Mouse (Mus musculus): Measurements from ENCODE around the gene Raver1. TPM values are rescaled to one million over a fixed set of nuclear protein-coding genes. Genes with fewer than 3 reads are reported as not detected.
A peak's percentile ranks its signal among the peaks of the same experiment; 100 is the strongest.

Raver1 gene
- polyA plus RNA-seq, 1 experiment, result 40.8 TPM

DNA sequence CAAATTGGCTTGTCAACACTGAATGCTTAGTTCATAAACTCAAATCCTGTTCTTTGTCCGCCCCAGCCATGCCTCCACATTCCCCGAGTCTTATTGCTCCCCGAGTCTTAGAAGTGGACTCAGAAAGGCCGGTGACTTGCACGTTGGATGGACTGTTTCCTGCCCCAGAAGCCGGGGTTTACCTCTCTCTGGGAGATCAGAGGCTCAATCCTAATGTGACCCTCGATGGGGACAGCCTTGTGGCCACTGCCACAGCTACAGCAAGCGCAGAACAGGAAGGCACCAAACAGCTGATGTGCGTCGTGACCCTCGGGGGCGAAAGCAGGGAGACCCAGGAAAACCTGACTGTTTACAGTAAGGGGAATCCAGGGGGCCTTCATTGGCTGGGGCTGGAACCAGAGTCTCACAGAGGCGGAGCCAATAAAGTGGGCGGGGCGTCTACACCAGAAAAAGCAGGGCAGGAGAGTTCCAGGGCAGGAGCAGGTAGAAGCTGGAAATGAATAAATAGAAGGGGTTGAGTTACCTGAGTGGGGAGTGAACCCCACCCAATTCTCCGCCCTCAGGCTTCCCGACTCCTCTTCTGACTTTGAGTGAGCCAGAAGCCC lies 57.2 kb downstream of the Raver1 start:
- Histone ChIP-seq H3K4me3 (ENCODE audit: insufficient read depth, low read length) (no peak overlapping the region), H3K4me1 (ENCODE audit: control insufficient read depth, insufficient read depth, low read length) (peaks cover 3% of the 10 kb centered on the region; the same call in 1 of the 2 replicates), H3K27ac (ENCODE audit: insufficient read depth, low read length) (no peak overlapping the region)
- TF ChIP-seq POLR2A (IDR thresholded peaks at IDR 0.05; ENCODE audit: low read depth, low read length) (no peak), CTCF (IDR thresholded peaks at IDR 0.05; ENCODE audit: borderline replicate concordance, insufficient read depth, low read length) (no peak)

DNA sequence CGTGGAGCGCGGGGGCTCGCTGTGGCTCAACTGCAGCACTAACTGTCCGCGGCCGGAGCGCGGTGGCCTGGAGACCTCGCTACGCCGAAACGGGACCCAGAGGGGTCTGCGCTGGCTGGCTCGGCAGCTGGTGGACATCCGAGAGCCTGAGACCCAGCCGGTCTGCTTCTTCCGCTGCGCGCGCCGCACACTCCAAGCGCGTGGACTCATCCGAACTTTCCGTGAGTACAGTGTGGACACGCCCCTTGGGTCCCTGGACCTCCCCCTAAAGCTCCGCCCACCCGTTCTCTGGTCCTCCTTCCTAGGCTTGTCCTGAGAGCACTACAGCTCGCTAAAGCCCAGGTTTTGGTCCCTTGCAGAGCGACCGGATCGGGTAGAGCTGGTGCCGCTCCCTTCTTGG lies 58.7 kb downstream of the Raver1 start:
- H3K4me3 ChIP-seq (ENCODE audit: insufficient read depth, low read length), result peak overlapping the region; percentile 45
- H3K27ac ChIP-seq (ENCODE audit: insufficient read depth, low read length), result no peak overlapping the region
- peaks cover 3% of the 10 kb centered on the region; the same call in 1 of the 2 replicates for H3K4me1 ChIP-seq (ENCODE audit: control insufficient read depth, insufficient read depth, low read length)
- no peak for TF ChIP-seq CTCF (IDR thresholded peaks at IDR 0.05; ENCODE audit: borderline replicate concordance, insufficient read depth, low read length)
- peak; percentile 60 for TF ChIP-seq POLR2A (IDR thresholded peaks at IDR 0.05; ENCODE audit: low read depth, low read length)

DNA sequence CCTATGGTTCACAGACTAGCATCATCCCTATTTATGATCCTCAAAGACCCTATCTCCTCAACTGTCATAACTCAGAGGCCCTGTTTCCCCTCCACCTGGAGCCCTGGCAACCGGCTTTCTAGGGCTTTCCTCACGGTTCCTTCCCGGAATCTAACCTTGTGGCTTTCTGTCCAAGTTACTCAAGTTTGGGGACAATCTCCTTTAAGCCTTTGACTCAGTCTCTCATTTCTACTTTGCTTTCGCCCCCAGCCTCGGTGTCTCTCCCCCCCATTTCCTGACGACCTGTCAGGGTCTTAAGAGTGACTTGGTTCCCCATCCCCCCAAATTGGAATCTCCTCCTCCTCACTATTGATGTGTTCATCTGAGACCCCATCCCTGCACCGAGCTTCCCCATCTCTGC lies 59.3 kb downstream of the Raver1 start:
- Histone ChIP-seq H3K4me3 (ENCODE audit: insufficient read depth, low read length) (peak overlapping the region; percentile 49), H3K4me1 (ENCODE audit: control insufficient read depth, insufficient read depth, low read length) (peaks cover 3% of the 10 kb centered on the region; the same call in 1 of the 2 replicates), H3K27ac (ENCODE audit: insufficient read depth, low read length) (no peak overlapping the region)
- TF ChIP-seq POLR2A (IDR thresholded peaks at IDR 0.05; ENCODE audit: low read depth, low read length), result no peak
- no peak for TF ChIP-seq CTCF (IDR thresholded peaks at IDR 0.05; ENCODE audit: borderline replicate concordance, insufficient read depth, low read length)

DNA sequence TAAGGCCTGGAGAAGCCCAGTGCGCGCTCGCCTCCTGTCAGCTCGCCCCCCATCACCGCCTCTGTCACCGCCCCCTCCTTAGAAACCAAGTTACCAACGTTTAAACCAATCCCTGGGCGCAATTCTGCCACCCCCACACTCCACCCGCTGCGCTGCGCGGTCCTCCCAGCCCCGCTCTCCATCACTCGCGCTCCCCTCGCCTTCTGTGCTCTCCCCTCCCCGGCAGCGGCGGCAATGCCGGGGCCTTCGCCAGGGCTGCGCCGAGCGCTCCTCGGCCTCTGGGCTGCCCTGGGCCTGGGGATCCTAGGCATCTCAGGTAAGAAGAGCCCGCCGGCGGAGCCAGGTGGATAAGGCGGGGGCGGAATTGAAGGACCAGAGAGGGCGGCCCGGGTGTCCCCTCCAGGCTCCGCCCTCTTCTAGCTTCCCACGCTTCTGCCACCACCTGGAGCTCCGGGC lies 59.9 kb downstream of the Raver1 start, which contains the start of gene Icam5:
Icam5 (plus strand) TSS at position 178 of the 456 bp plus-strand sequence.
- TF ChIP-seq POLR2A (IDR thresholded peaks at IDR 0.05; ENCODE audit: low read depth, low read length), result no peak
- no peak for TF ChIP-seq CTCF (IDR thresholded peaks at IDR 0.05; ENCODE audit: borderline replicate concordance, insufficient read depth, low read length)
- Histone ChIP-seq H3K27ac (ENCODE audit: insufficient read depth, low read length) (peak within 1 kb of the TSS; percentile 34; the same call in 1 of the 2 replicates), H3K4me1 (ENCODE audit: control insufficient read depth, insufficient read depth, low read length) (no peaks in the 10 kb centered on the region), H3K4me3 (ENCODE audit: insufficient read depth, low read length) (peak within 1 kb of the TSS; percentile 49)

DNA sequence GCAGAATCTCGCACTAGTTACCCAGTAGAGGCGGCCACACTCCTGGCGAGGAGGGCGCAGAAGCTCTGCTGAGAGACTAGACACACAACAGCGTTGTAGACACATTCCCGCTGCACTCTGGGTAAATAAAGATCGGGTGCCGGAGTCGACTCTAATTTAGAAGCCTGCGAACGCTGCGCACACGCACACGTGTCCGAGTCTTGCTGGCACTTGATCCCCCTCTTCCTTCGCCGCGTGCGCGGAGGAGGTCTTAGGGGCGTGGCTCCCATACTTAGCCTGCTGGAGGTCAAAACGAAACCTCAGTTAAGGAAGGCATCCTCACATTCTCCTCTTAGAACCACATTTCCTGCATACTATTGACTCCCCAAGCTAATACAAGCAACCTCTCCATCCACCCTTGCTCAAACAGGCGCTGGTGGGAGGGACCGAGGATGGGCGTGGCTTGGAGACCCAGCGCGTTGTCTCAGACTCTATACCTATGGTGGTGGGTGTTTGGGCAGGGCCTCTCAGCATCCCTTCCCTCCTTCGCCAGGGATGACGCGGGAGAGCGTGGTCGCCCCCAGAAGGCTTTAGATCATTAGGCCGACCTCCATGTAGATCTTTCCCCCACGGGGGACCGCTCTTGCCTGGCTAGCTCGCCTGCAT lies 60.4 kb downstream of the Raver1 start:
- peak overlapping the region; percentile 49 for H3K4me3 ChIP-seq (ENCODE audit: insufficient read depth, low read length)
- peak; percentile 55 for TF ChIP-seq POLR2A (IDR thresholded peaks at IDR 0.05; ENCODE audit: low read depth, low read length)
- TF ChIP-seq CTCF (IDR thresholded peaks at IDR 0.05; ENCODE audit: borderline replicate concordance, insufficient read depth, low read length), result no peak
- no peaks in the 10 kb centered on the region for H3K4me1 ChIP-seq (ENCODE audit: control insufficient read depth, insufficient read depth, low read length)
- peak overlapping the region; percentile 34; the same call in 1 of the 2 replicates for H3K27ac ChIP-seq (ENCODE audit: insufficient read depth, low read length)

DNA sequence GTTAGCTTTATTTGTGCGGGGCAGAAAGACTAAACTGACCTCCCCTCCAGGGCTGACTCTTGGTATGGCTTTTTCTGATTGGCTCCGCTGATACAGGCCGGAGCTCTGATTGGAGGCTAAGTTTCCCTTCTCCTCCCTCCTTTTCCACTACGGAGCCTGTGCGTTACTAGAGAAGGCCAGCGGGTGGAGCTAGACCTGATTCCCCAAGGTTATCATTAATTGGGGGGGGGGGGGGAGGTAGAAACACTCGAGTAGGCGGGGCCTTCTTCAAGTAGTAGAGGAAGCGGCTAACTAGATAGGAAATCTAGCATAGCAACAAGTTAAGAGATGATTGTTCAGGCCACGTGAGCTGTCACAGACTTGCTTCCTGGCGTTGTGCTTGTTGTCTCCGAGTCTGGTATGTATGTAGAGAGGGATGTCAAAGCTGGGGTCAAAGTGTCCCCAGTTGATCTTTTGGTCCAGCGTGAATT lies 61.0 kb downstream of the Raver1 start:
- Histone ChIP-seq H3K4me3 (ENCODE audit: insufficient read depth, low read length) (peak overlapping the region; percentile 49), H3K27ac (ENCODE audit: insufficient read depth, low read length) (peak overlapping the region; percentile 34; the same call in 1 of the 2 replicates), H3K4me1 (ENCODE audit: control insufficient read depth, insufficient read depth, low read length) (no peaks in the 10 kb centered on the region)
- TF ChIP-seq POLR2A (IDR thresholded peaks at IDR 0.05; ENCODE audit: low read depth, low read length) (no peak), CTCF (IDR thresholded peaks at IDR 0.05; ENCODE audit: borderline replicate concordance, insufficient read depth, low read length) (no peak)

DNA sequence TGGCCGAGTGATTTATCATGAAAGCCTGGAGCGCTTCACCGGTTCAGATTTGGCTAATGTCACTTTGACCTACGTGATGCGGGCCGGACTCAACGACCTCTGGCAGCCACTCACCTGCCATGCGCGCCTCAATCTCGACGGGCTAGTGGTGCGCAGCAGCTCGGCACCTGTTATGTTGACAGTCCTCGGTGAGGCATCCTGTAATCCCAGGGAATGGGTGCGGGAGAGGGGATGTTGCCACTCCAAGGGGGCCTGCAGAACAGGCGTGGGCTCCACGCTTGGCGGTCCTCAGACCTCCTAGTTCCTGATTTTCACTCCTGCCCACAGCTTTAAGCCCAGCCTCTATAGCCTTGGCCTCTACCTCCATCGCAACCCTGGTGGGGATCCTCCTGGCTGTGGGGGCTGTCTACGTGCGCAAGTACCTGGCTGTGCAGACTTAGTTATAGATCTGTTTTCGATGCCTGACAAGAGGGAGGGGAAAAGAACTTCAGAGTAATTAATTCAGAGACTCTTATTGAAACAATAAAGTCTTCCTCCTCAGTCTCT lies 61.7 kb downstream of the Raver1 start:
- Histone ChIP-seq H3K4me1 (ENCODE audit: control insufficient read depth, insufficient read depth, low read length) (no peaks in the 10 kb centered on the region), H3K4me3 (ENCODE audit: insufficient read depth, low read length) (no peak overlapping the region), H3K27ac (ENCODE audit: insufficient read depth, low read length) (no peak overlapping the region)
- TF ChIP-seq CTCF (IDR thresholded peaks at IDR 0.05; ENCODE audit: borderline replicate concordance, insufficient read depth, low read length), result no peak
- no peak for TF ChIP-seq POLR2A (IDR thresholded peaks at IDR 0.05; ENCODE audit: low read depth, low read length)

DNA sequence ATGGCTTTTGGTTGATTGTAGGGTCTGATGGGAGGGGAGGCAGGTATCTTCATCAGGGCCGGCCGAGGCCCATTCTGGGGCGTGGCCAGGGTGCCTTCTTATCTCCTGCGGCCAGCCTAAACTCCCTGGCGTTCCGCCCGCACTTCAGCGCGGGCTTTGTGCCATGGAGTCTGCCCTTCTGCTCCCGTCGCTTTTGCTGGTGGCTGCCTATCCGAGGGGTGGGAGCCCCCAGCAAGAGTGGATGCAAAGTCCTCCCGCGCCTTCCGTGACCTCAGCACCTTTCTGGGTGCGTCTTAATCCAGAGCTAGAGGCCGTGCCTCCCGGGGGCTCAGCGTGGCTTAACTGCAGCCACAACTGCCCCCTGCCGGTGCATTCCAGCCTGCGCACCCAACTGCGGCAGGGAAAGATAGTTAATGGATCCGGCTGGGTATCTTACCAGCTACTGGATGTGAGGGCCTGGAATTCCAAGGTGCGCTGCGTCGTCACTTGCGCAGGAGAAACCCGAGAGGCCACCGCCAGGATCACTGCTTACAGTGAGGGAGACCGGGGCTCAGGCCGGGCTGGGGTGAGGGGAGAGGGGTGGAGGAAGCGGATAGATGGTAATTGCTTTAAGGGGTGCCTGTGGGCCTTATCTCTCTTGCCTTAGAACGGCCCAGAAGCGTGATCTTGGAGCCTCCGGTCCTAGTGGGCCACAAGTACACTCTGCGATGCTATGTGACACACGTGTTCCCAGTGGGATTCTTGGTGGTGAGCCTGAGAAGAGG lies 62.3 kb downstream of the Raver1 start, which contains the start of gene Icam4:
Icam4 (plus strand) TSS at position 83 of the 764 bp plus-strand sequence.
- H3K4me1 ChIP-seq (ENCODE audit: control insufficient read depth, insufficient read depth, low read length), result no peaks in the 10 kb centered on the region
- no peak within 1 kb of the TSS for H3K27ac ChIP-seq (ENCODE audit: insufficient read depth, low read length)
- TF ChIP-seq CTCF (IDR thresholded peaks at IDR 0.05; ENCODE audit: borderline replicate concordance, insufficient read depth, low read length), result peak; percentile 68
- no peak for TF ChIP-seq POLR2A (IDR thresholded peaks at IDR 0.05; ENCODE audit: low read depth, low read length)
- no peak within 1 kb of the TSS for H3K4me3 ChIP-seq (ENCODE audit: insufficient read depth, low read length)

DNA sequence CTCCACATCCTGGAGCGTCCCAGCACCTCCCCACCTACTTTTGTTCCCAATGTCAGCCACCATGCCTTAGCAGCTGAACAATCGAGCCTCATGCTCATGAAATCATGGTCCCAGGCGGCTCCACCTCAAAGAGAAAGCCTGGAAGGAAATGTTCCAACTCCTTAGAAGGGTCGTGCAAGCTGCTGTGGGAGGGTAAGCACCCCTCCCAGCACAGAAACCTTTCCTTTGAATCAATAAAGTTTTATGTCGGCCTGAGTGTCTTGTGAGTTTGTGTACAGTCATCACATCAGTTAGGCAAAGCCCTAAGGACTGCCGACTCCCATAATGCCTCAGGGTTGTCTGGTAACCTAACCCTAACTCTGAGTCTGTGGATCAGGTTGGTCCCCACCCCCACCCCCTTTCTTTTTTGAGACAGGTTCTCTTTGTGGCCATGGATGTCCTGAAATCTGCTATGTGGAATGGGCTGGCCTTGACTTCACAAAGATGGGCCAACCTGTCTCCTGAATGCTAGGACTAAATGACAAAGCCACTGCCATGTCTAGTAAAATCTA lies 63.2 kb downstream of the Raver1 start:
- Histone ChIP-seq H3K27ac (ENCODE audit: insufficient read depth, low read length) (no peak overlapping the region), H3K4me1 (ENCODE audit: control insufficient read depth, insufficient read depth, low read length) (no peaks in the 10 kb centered on the region), H3K4me3 (ENCODE audit: insufficient read depth, low read length) (no peak overlapping the region)
- TF ChIP-seq POLR2A (IDR thresholded peaks at IDR 0.05; ENCODE audit: low read depth, low read length), result no peak
